Mouse (Mus musculus) right cerebral cortex, adult 2 months (tissue): Measurements from ENCODE around the gene Gm36028.

ENCODE experiments used
- DNase-seq, 2 experiments: peaks; one replicate each; pipeline ENCODE4 v3.0.0; 2021 to 2022; ENCODE audit warnings: low spot score in 2 of 2

The Gm36028 gene

DNA sequence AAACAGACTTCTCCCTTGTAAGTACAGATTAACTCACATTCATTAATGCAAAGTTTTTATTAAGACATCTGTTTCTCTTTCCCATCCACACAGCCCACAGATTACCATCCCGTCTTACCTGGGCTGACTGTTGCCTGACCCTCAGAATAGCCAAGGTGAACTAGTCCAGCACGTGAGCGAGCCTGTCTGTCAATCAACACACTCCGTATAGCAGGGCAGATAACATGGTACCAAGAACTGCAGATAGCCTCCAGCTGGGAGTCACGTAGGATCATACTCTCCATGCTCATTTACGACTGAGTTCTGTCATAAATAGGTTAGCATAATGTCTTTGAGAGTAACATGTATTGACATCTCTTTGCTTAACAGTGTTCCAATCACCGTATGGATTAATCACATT, at the start of gene Gm36028:
Gm36028 (minus strand) TSS at position 118 of the 400 bp plus-strand sequence.
- DNase-seq = no peak

DNA sequence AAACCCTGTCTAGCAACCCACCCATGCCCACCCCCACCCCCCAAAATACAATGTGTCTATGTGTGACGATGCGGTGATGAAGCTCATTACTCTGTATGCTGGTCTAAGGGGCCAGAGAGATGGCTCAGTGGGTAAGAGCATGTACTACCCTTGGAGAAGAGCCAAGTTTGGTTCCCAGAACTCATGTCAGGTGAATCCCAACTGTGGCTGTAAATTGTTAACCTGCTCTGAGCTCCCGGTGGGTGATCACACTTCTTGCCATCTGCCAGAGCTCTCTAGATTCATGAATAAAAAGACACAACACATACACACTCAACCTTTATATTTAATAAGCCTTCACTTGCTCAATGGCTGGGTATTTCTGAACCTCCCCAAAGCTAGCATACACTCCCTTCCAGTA, 45.5 kb upstream of the Gm36028 start:
- no peak for DNase-seq

DNA sequence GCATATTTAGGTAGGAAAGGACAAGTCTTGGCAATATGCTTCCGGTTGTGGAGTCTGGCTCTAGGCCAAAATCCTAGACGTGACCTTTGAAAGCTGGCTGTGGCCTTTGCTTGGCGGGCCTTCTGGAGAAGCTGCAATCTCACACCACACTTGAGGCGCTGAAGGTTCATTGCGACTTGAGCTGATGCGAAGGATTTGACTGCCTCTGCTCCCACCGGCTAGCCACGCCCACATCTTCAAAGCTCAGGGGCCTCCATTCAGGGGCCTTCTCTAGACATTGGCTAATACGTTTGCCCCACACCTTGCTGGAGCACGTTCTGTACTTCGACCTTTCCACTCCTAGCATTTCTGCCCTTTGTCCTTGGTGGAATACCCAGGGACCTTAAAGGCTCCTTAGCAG, 40.4 kb upstream of the Gm36028 start:
- no peak for DNase-seq

DNA sequence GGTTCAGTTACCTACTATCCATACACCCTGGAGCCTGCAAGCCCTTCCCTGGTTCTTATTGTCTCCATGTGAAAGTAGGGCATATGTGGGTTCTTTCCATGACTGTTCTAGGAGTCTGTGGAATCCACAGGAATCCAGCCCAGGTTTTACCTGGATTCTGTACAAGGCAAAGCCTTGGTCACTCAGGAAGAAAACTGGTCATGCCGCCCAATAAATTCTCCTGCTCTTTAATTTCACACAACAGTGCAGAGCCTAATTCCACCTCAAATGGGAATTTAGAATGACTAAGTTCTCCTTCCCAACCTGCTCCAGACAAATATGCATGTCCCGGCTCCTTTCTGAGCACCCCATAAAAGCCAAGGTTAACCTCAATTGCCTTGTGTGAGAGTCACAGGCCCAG, 38.4 kb upstream of the Gm36028 start:
- no peak for DNase-seq

DNA sequence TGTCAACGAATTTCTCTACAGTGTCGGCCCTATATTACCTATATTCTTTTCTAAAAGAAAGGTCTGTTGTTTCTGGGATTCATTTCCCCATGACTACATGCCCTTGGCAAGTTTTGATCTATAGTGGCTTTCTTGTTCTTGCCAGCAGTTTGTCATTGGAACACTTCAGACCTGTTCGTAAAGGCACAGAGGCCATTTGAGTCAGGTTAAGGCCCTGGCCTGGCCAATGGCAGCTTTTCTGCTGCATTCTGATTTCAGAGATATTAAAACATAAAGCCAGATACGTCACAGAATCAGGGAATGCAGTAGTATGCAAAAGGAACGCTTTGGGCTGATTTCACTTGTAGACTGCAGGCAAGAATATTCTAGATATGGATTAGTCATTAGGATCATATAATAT, 37.8 kb upstream of the Gm36028 start:
- no peak for DNase-seq

DNA sequence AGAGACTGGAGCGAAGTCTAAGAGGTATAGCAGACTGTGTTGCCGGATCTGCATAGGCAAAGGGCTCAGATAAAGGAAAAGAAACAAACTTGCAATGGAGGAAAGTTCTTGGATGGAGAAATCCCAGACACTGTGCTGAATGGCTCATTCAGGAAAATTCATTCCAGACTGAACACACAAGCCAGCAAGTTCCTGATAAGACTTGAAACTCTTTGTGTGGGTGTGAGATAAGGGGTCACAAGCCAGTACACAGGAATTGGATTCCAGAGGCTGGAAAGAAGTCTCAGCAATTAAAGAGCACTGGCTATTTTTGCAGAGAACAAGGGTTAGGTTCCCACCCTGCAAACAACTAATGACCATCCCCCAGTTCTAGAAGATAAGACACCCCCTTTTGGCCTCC, 33.0 kb upstream of the Gm36028 start:
- DNase-seq = no peak

DNA sequence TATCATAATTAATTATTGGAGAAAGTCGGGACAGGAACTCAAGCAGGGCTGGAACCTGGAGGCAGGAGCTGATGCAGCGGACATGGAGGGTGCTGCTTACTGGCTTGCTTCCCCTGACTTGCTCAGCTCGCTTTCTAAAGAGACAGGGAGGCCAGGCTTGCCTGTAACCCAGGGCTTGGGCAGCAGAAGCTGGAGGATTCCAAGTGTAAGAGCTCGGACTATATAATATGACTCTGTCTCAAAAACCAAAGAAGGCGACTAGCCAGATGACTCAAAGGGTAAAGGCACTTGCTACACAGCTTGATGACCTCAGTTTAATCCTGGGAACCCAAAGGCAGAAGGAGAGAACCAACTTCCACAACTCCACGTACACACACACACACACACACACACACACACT, 32.4 kb upstream of the Gm36028 start:
- DNase-seq = no peak

DNA sequence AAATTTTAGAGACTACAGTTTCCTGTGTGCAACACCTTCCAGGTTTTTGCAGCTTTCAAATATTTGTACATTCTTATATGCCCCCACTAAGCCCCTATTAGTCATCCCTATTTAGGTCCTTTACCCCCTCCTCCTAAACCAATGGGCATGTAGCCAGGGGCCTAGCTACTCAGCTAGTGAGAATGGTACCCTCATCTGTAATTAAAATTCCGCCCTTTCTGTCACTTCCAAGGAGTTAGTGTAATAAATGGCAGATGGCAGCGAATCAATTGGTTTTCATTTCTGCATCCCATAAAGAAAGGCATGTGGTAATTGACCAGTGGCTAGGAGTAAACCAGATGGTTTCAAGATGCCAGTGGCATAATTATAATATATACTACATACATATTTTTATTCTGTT, 31.7 kb upstream of the Gm36028 start:
- DNase-seq = no peak

DNA sequence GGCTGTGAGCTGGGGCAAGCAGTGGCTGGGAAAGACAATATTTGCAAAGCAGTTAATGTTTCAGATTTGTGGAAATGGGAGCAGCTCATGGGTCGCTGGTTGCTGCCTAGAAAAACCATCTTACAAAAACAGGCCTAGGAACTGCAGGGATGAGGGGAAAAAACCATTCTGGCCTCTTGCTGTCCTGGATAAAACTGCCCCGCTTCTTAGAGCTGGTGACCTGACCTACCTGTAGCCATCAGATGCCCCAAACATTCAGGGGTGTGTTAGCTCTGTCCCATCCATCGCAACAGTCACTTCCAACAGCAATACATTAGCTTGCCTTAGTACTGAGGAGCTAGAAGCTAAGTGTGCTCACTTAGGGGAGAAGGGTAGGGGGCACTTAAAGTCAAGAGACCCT, 28.0 kb upstream of the Gm36028 start:
- DNase-seq = no peak

DNA sequence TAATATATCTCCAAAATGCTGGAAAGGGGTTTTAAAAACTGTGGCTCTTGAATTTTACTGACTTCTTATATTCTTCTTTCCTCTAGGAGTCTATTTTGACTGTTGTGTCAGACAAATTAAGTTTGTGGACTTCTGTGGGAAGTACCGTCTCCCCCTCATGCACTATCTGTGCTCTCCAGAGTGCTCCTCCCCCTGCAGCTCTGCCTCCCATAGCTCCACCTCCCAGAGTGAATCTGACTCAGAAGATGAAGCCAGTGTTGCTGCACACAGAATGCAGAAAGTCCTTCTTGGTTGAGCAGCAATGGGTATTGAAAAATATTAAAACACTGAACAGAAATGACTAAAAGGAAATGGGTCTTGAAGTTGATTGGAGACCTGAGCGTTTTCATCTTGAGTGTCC, 20.2 kb upstream of the Gm36028 start:
- DNase-seq = peak in 1 of 2 experiments; percentile 19

DNA sequence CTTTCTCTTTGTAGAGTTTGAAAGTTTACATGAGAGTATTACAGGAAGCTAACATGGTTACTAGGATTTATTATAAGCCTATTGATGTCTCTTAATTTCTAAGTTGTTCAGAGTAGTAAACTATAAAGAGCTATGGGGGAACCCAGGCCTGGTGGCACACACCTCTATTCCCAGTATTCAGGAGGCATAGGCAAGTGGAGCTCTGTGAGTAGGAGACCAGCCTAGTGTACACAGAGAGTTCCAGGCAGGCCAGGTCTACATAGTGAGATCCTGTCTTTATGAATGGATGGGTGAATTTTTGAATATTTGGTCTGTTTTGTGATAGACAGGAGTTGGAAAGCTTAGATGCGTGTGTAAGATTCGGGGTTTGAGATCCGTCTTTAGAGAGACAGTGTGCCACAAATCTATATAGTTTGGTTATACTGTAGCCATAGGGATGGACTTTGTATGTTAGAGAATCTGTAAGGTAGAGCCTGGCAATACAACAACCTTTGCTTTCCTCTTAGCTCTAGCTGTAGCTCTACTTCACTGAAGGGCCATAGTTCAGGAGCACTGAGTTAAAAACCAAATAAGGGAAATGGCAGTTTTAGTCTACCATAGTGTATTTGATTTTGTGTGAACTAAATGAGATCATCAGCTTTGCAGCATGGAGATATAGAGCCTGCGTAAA, 18.9 kb upstream of the Gm36028 start:
- no peak for DNase-seq

DNA sequence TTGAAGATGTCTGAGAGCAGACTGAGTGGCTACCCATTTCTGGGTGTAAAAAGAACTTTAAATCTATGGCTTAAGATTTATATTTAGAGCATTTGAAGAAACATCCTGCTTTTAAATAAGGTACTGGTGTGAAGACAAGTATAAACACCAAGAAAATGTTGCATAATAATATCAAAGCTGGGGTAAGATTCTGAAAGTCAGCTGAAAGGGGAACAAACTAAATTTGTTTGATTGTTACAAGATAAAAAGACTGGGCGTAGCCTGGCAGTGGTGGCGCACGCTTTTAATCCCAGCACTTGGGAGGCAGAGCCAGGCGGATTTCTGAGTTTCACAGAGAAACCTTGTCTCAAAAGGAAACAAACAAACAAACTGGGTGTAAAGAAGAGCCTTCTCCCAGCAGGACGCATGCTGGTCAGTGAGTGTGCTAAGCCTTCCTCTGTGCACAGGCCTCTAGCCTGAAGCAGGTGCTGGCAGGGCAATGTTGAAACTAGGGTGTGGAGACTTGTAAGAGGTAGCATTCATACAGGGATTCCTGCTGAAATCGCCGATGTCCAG, 18.1 kb upstream of the Gm36028 start:
- DNase-seq = no peak

DNA sequence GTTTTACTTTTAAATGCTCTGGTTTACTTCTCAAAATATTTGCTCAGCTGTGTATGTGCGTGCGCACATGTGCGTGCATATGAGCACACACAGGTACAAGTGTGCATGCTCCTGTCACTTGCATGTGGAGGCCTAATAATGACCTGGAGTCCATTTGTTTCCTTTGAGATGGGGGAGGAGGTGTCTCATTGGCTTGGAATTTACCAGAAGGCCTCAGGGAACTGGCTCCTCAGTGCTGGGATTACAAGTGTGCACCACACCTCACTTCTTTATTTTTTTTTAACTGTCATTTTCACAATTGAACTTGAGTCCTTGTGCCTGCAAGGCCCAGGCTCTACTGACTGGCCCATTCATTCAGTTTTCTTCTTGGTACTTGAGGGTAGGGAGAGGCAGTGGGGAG, 16.5 kb upstream of the Gm36028 start:
- no peak for DNase-seq

DNA sequence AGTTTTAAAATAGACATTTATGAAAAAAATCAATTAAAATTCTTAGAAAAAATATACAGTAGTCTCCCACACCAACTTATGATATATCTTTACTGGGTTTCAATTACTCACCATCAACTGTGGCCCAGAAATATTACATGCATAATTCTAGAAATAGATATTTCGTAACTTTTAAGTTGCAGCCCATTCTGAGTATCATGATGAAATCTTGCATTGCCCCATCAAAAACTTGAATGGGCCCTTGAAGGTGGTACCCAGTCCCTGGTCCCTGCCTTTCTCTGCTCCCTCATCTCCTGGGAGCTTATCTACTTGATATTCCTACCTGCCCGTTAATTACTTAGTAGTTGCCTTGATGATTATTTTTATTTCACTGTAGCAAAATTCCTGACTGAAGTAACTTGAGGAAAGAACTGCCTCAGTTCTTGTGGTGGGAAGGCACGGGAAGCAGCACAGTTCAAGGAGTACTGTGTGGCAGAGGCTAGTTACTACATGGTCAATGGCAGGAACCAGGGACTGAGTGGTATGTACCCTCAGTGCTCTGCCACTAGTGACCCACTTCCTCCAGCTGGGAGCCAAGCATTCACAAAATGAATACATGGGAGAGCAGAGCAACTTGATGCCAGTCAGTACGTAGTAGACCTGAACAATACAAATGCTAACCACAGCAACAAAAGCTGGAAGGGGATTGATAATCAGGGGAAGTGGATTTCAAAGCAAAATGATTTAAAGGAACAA, 13.7 kb upstream of the Gm36028 start:
- DNase-seq = no peak

DNA sequence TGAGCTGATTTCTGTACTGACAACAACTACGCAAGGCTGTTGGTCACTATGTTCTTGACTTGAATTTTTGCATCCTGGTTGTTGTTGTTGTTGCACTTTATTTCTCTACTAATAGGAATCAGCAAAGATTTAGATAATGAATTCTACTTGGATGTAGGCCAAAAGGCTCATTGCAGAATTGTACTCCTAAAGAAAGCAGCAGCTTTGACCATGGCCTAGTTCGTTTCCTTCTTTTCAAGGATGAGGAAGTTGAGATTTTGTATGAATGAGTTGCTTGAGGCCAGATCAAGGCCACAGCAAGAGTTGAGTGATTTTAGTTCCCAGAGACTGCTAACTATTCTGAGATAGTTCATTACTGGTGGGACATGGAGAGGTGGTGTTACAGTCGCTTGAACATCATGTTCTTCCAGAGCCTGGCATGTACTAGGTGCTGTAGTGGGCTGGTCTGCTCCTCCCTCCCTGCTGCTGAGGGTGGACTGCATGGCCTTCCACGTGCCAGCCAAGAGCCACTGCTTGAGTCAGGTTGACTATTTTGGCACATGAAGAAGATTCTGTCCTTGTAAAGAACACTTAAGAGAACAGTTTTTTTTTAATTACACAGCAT, 10.3 kb upstream of the Gm36028 start:
- DNase-seq = peak; percentile 23 to 38

DNA sequence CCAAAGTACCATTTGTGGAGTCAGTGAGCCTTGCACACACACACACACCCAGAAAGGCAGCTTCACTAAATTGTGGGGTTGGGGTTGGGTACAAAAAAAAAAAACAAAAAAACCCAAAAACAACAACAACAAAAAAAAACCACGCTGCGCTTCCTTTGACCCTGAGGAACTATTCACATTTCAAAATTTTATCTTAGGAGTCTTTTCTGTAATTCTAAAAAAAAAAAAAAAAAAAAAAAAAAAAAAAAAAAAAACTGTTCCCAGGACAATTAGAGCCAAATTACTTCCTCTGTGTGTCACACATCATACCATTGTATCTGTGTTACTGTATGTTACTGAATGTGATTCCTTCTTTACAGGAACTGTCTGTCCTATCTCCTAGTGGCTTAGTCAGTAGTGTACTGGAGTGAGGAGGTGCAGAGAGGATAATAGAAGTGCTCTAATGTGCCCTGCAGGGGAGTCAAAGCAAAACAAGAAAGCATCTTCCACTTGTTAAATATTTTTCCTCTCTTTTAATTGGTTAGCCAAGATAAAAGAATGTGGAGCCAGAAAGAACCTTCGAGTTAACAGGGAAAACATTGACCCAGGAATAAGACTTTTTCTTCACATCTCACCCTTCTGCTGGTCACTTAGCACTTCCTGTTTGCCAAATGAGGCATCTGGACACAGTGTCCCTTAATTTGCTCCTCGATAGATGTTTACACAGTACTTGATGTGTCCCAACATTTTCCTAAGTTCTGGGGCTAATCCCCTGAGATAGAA, 8.7 kb upstream of the Gm36028 start:
- DNase-seq = no peak

DNA sequence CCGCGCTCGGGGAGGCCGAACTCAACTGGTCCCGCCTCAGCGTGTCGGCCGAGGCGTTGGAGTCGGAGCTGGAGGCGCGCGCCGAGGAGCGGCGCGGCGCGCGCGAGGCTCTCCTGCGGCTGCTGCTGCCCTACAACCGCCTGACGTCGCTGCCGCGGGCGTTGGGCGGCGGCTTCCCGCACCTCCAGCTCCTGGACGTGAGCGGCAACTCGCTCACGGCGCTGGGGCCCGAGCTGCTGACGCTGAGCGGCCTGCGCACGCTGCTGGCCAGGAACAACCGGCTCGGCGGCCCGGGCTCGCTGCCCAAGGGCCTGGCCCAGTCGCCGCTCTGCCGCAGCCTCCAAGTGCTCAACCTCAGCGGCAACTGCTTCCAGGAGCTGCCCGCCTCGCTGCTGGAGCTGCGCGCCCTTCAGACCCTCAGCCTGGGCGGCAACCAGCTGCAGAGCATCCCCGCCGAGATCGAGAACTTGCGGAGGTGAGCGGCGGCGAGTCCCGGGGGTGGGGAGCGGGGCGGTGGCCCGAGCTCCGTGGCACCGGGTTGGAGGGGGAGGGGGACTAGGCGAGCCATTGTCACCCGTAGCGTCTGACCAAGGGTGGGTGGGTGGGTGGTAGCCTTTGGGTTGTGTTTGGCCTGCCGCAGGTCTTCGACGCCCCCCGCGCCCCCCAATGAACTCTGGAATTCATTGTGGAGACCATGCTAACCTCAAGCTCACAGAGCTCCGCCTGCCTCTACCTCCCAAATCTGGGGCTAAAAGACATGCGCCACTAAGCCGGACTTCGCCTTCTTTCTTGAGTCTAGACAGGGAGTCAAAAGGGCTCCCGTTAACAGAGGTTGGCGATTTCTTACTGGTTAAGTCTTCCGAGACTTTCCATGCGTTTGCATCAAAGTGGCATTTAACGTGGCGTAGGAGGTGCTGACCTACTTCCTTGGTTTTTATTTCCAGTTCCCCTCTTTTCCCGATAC, 7.8 kb upstream of the Gm36028 start:
- DNase-seq = peak; percentile 39 to 67

DNA sequence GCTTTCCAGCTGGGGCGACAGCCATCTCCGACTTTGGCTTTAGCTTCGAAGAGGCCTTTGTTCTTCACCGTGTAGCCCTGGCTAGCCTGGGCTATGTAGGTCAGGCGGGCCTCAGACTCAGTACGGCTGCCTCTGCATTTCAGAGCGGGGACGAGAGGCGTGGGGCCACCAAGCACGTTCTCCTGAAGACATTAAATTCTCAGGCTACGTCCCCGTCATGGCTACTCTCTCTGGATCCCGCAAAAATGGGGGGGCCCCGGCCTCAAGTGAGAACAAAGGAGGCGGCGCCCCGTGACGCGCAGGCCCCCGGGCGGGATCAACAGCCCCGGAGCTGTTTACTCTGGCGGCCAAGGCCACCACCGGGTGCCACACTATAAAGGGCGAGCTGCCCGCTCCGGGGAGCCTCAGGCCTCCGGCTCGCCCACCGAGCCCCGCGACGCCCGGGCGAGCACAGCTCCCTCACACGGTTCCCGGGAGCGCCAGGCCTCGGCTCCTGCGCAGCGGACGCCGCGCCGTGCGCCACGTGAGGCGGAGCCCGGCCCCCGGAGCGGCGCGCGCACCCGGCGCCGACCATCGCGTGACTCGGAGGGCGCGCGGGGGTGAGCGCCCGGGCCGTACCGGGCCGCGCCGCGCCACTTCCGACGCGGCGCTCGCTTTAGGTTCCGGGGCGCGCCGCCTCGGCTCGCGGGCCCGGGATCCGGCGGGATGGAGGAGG, 7.0 kb upstream of the Gm36028 start, which contains the start of gene Lrrc58:
Lrrc58 (plus strand) TSS at position 599 of the 715 bp plus-strand sequence.
- peak; percentile 81 to 84 for DNase-seq

DNA sequence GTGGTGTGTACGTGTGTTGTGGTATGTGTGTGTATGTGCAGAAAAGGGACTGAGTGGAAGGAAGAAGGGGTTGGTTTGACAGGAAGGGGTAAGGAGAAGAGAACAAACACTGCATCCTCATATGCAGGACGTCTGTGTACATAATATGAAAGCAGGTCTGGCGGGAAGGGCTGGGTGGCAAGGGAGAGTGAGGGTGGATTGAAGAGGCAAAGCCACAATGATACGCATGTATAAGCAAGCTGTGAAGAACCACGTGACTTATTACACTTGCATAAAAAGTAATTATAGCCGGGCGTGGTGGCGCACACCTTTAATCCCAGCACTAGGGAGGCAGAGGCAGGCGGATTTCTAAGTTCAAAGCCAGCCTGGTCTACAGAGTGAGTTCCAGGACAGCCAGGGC, 4.9 kb upstream of the Gm36028 start:
- DNase-seq = no peak

DNA sequence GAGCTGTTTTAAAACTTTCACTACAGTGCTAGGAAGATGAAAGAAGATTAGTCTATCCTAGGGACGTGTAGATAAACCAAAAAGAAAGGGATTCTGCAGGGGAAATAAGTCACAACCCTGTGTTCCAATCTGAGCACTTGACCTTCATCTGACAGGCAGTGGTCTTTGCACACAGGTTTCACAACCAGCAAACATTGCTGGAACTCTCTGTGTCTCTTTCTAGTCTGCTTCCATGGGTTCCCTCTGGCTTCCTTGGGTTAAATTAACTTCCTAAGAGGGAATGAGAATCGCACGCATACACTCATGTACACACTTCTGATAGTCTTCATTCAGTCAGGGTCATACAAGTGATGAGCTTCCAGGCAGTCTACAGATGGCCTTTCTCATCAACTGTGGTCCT, 2.9 kb upstream of the Gm36028 start:
- no peak for DNase-seq
